Mouse (Mus musculus): ENCODE data around the gene 4930435E12Rik. TPM values are rescaled to one million over a fixed set of nuclear protein-coding genes. Genes with fewer than 3 reads are reported as not detected.

Gene 4930435E12Rik
- polyA plus RNA-seq, 1 experiment from 2014 or later, result not detected

- no peaks in the 10 kb centered on the region for H3K27me3 ChIP-seq (ENCODE audit: insufficient read depth, poor library complexity, severe bottlenecking)
- no peak overlapping the region for H3K27ac ChIP-seq
- no peak for DNase-seq (ENCODE audit: low spot score)
- no peaks in the 10 kb centered on the region for H3K9me3 ChIP-seq
- no peaks in the 10 kb centered on the region for H3K36me3 ChIP-seq
- no peak overlapping the region for H3K4me3 ChIP-seq
- peaks cover 25% of the 10 kb centered on the region for H3K4me1 ChIP-seq
- WGBS, result 78% methylated on average over 2 of the region's 2 CpGs
These were observed 39.5 kb downstream of the 4930435E12Rik start for GRCm38 (mm10) chr16:38789016-38789415.

GRCm38 (mm10) chr16:38785301-38785700, 43.2 kb downstream of the 4930435E12Rik start:
- Histone ChIP-seq H3K4me1 (peaks cover 12% of the 10 kb centered on the region; the same call in 1 of the 2 replicates), H3K9me3 (no peaks in the 10 kb centered on the region), H3K36me3 (no peaks in the 10 kb centered on the region), H3K27ac (no peak overlapping the region), H3K27me3 (ENCODE audit: insufficient read depth, poor library complexity, severe bottlenecking) (no peaks in the 10 kb centered on the region), H3K4me3 (no peak overlapping the region)
- 60% methylated on average over 7 of the region's 7 CpGs for WGBS
- DNase-seq (ENCODE audit: low spot score), result no peak

GRCm38 (mm10) chr16:38782524-38783067, 46.0 kb downstream of the 4930435E12Rik start:
- H3K36me3 ChIP-seq, result no peaks in the 10 kb centered on the region
- no peak for DNase-seq (ENCODE audit: low spot score)
- WGBS, result 39% methylated on average over 2 of the region's 2 CpGs
- no peak overlapping the region for H3K4me3 ChIP-seq
- no peak overlapping the region for H3K27ac ChIP-seq
- H3K27me3 ChIP-seq (ENCODE audit: insufficient read depth, poor library complexity, severe bottlenecking), result no peaks in the 10 kb centered on the region
- peaks cover 12% of the 10 kb centered on the region; the same call in 1 of the 2 replicates for H3K4me1 ChIP-seq
- no peaks in the 10 kb centered on the region for H3K9me3 ChIP-seq

- Histone ChIP-seq H3K9me3 (no peaks in the 10 kb centered on the region), H3K36me3 (no peaks in the 10 kb centered on the region), H3K27ac (no peak overlapping the region), H3K4me3 (no peak overlapping the region), H3K4me1 (peaks cover 12% of the 10 kb centered on the region; the same call in 1 of the 2 replicates), H3K27me3 (ENCODE audit: insufficient read depth, poor library complexity, severe bottlenecking) (no peaks in the 10 kb centered on the region)
- no peak for DNase-seq (ENCODE audit: low spot score)
- 73% methylated on average over 2 of the region's 2 CpGs for WGBS
These were observed 46.6 kb downstream of the 4930435E12Rik start for GRCm38 (mm10) chr16:38781946-38782345.

- no peak for DNase-seq (ENCODE audit: low spot score)
- H3K9me3 ChIP-seq, result no peaks in the 10 kb centered on the region
- 94% methylated on average over 7 of the region's 7 CpGs for WGBS
These were observed 47.5 kb downstream of the 4930435E12Rik start for GRCm38 (mm10) chr16:38780960-38781572.

GRCm38 (mm10) chr16:38776342-38776741, 52.2 kb downstream of the 4930435E12Rik start:
- no peaks in the 10 kb centered on the region for H3K36me3 ChIP-seq
- H3K9me3 ChIP-seq, result no peaks in the 10 kb centered on the region

More at GRCm38 (mm10) chr16:38780960-38781572, 47.5 kb downstream of the 4930435E12Rik start:
- no peaks in the 10 kb centered on the region for H3K27me3 ChIP-seq (ENCODE audit: insufficient read depth, poor library complexity, severe bottlenecking)
- H3K36me3 ChIP-seq, result no peaks in the 10 kb centered on the region
- no peak overlapping the region for H3K27ac ChIP-seq
- H3K4me1 ChIP-seq, result peaks cover 11% of the 10 kb centered on the region; the same call in 1 of the 2 replicates
- no peak overlapping the region for H3K4me3 ChIP-seq

GRCm38 (mm10) chr16:38774964-38775746, 53.4 kb downstream of the 4930435E12Rik start:
- DNase-seq (ENCODE audit: low spot score), result no peak
- 79% methylated on average over 7 of the region's 7 CpGs for WGBS
- Histone ChIP-seq H3K27me3 (ENCODE audit: insufficient read depth, poor library complexity, severe bottlenecking) (no peaks in the 10 kb centered on the region), H3K27ac (no peak overlapping the region), H3K4me1 (no peaks in the 10 kb centered on the region), H3K9me3 (no peaks in the 10 kb centered on the region), H3K4me3 (no peak overlapping the region), H3K36me3 (no peaks in the 10 kb centered on the region)

More at GRCm38 (mm10) chr16:38776342-38776741, 52.2 kb downstream of the 4930435E12Rik start:
- Histone ChIP-seq H3K4me1 (no peaks in the 10 kb centered on the region), H3K4me3 (no peak overlapping the region), H3K27ac (no peak overlapping the region), H3K27me3 (ENCODE audit: insufficient read depth, poor library complexity, severe bottlenecking) (no peaks in the 10 kb centered on the region)
- 48% methylated on average over 6 of the region's 6 CpGs for WGBS
- no peak for DNase-seq (ENCODE audit: low spot score)

- no peaks in the 10 kb centered on the region for H3K9me3 ChIP-seq
- no peak overlapping the region for H3K27ac ChIP-seq
- WGBS, result 79% methylated on average over 12 of the region's 12 CpGs
- H3K4me3 ChIP-seq, result no peak overlapping the region
- peaks cover 14% of the 10 kb centered on the region for H3K36me3 ChIP-seq
- H3K27me3 ChIP-seq (ENCODE audit: insufficient read depth, poor library complexity, severe bottlenecking), result no peaks in the 10 kb centered on the region
- no peaks in the 10 kb centered on the region for H3K4me1 ChIP-seq
- no peak for DNase-seq (ENCODE audit: low spot score)
These were observed 55.5 kb downstream of the 4930435E12Rik start for GRCm38 (mm10) chr16:38772906-38773496.

- WGBS, result 96% methylated on average over 6 of the region's 6 CpGs
- peaks cover 28% of the 10 kb centered on the region for H3K36me3 ChIP-seq
- no peaks in the 10 kb centered on the region for H3K27me3 ChIP-seq (ENCODE audit: insufficient read depth, poor library complexity, severe bottlenecking)
- H3K27ac ChIP-seq, result no peak overlapping the region
- DNase-seq (ENCODE audit: low spot score), result no peak
- no peaks in the 10 kb centered on the region for H3K4me1 ChIP-seq
- H3K9me3 ChIP-seq, result no peaks in the 10 kb centered on the region
- no peak overlapping the region for H3K4me3 ChIP-seq
These were observed 57.4 kb downstream of the 4930435E12Rik start for GRCm38 (mm10) chr16:38771145-38771544.

GRCm38 (mm10) chr16:38769529-38769928, 59.0 kb downstream of the 4930435E12Rik start:
- WGBS, result 80% methylated on average over 9 of the region's 9 CpGs

GRCm38 (mm10) chr16:38768386-38768785, 60.2 kb downstream of the 4930435E12Rik start:
- peaks cover 36% of the 10 kb centered on the region for H3K36me3 ChIP-seq
- no peak overlapping the region for H3K4me3 ChIP-seq
- no peaks in the 10 kb centered on the region for H3K9me3 ChIP-seq
- WGBS, result 92% methylated on average over 8 of the region's 8 CpGs
- no peak overlapping the region for H3K27ac ChIP-seq
- DNase-seq (ENCODE audit: low spot score), result no peak
- no peaks in the 10 kb centered on the region for H3K27me3 ChIP-seq (ENCODE audit: insufficient read depth, poor library complexity, severe bottlenecking)
- H3K4me1 ChIP-seq, result peaks cover 5% of the 10 kb centered on the region; the same call in 1 of the 2 replicates

More at GRCm38 (mm10) chr16:38769529-38769928, 59.0 kb downstream of the 4930435E12Rik start:
- H3K27me3 ChIP-seq (ENCODE audit: insufficient read depth, poor library complexity, severe bottlenecking), result no peaks in the 10 kb centered on the region
- no peaks in the 10 kb centered on the region for H3K4me1 ChIP-seq
- DNase-seq (ENCODE audit: low spot score), result no peak
- no peak overlapping the region for H3K27ac ChIP-seq
- peaks cover 31% of the 10 kb centered on the region for H3K36me3 ChIP-seq
- no peak overlapping the region for H3K4me3 ChIP-seq
- H3K9me3 ChIP-seq, result no peaks in the 10 kb centered on the region

- Histone ChIP-seq H3K27me3 (ENCODE audit: insufficient read depth, poor library complexity, severe bottlenecking) (no peaks in the 10 kb centered on the region), H3K4me1 (peaks cover 9% of the 10 kb centered on the region; the same call in 1 of the 2 replicates), H3K27ac (no peak overlapping the region), H3K9me3 (no peaks in the 10 kb centered on the region), H3K4me3 (no peak overlapping the region), H3K36me3 (peaks cover 42% of the 10 kb centered on the region)
- DNase-seq (ENCODE audit: low spot score), result no peak
- 86% methylated on average over 8 of the region's 8 CpGs for WGBS
These were observed 60.8 kb downstream of the 4930435E12Rik start for GRCm38 (mm10) chr16:38767761-38768160.
